Mouse (Mus musculus) myocyte (in vitro differentiated cells): Measurements from ENCODE around the gene Adap1.

Experiments used
- CEBPB ChIP-seq: IDR thresholded peaks from 2 replicates; pipeline ENCODE4 v1.6.1; 2011; ENCODE audit warnings: mild to moderate bottlenecking, moderate library complexity; ENCODE audit not compliant: poor library complexity, insufficient read depth, severe bottlenecking
- E2F4 ChIP-seq: IDR thresholded peaks from one replicate; pipeline ENCODE4 v1.6.1; 2011; ENCODE audit warnings: mild to moderate bottlenecking, control low read depth, moderate library complexity; ENCODE audit not compliant: insufficient read depth
- MAX ChIP-seq: IDR thresholded peaks from one replicate; pipeline ENCODE4 v1.6.1; 2011; ENCODE audit warnings: low read depth, mild to moderate bottlenecking, control low read depth
- MYOD1 ChIP-seq, 3 experiments: IDR thresholded peaks; one replicate each; pipeline ENCODE4 v1.6.1; 2011; ENCODE audit warnings: control low read depth in 2 of 3, low read depth in 2 of 3, mild to moderate bottlenecking in 2 of 3, moderate library complexity in 1 of 3; ENCODE audit not compliant: insufficient read length in 2 of 3, control insufficient read depth in 1 of 3
- POLR2A ChIP-seq: IDR thresholded peaks from one replicate; pipeline ENCODE4 v1.6.1; 2011; ENCODE audit warnings: low read depth, mild to moderate bottlenecking, control low read depth, moderate library complexity; ENCODE audit not compliant: insufficient read length
- POLR2AphosphoS2 ChIP-seq: IDR thresholded peaks from one replicate; pipeline ENCODE4 v1.6.1; 2011; ENCODE audit warnings: low read depth, control low read depth; ENCODE audit not compliant: insufficient read length
- TCF12 ChIP-seq: IDR thresholded peaks from one replicate; pipeline ENCODE4 v1.6.1; 2011; ENCODE audit warnings: mild to moderate bottlenecking, control low read depth; ENCODE audit not compliant: poor library complexity, insufficient read depth, severe bottlenecking
- TCF3 ChIP-seq: IDR thresholded peaks from one replicate; pipeline ENCODE4 v1.6.1; 2011; ENCODE audit warnings: low read depth, control low read depth; ENCODE audit not compliant: insufficient read length

DNA sequence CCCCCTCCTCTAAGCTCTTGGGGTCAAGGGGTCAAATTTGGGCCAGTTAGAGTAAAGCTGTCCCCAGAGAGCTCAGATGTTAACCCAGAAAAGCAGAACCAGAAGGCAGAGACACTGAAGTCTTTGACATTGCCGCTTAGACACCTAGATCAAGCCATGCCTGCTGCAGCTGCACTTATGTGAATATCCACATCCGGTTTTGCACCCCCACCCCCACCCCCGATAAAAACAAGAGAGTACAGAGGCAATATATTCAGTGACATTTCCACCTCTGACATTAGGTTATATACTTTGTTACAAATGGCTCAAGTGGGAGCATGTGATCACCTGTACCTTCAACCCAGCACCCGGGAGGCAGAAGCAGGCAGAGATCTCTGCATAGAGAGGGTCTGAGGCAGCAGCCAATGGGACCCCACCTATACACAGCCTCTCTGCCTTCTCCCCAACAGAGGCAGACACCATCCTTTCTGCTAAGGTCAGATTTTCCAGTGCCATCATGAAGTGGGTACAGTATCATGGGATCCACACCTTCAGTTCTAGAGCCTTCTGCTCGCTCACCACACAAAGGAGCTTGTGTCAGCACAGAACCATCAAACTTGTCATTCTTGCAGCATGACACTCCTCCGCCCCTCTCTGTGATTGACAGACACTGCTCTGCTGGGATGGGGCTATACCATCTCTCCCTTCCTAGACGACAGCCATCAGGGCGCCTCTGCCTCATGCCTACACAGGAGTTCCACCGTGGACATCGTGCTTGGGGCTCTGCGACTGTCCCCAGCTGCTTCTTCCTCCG is 34.8 kb downstream of the Adap1 start:
- TF ChIP-seq MYOD1 (IDR thresholded peaks at IDR 0.05; ENCODE audit: control insufficient read depth in 1 of 3, insufficient read length in 2 of 3, low read depth in 2 of 3) (no peak), POLR2A (no peak), MAX (no peak), E2F4 (no peak), TCF12 (no peak), POLR2AphosphoS2 (no peak), CEBPB (no peak), TCF3 (no peak)
